Mouse (Mus musculus): ENCODE measurements around the gene Cops4. TPM values are rescaled to one million over a fixed set of nuclear protein-coding genes. Genes with fewer than 3 reads are reported as not detected.

Gene Cops4
- polyA plus RNA-seq, 1 experiment from 2014 or later = 198 TPM

DNA sequence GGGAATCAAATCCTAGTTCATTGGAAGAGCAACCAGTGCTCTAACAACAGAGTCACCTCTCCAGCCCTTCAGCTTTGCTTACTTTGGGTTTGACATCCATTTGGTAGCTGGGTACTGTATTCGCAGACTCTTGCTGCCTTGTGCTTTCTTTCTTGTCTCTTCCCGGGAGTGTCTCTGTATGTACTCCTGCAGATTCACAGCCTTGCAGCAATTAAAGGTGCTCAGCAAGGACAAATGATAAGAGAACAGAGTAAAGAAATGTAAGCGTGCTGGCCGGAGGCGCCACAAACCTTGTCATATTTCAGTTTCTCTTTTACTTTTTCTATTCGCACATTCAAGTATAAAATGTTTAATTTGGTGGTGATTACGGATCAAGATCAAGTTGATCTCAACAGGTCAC, 69.0 kb downstream of the Cops4 start:
- H3K4me3 ChIP-seq (replicated peaks) = no peak overlapping the region
- H3K4me1 ChIP-seq = no peaks in the 10 kb centered on the region
- WGBS = 93% methylated on average over 7 of the region's 7 CpGs
- H3K4me2 ChIP-seq = no peak overlapping the region
- no peak for ATAC-seq (ENCODE audit: low FRiP score)
- no peaks in the 10 kb centered on the region for H3K9me3 ChIP-seq
- H3K36me3 ChIP-seq (replicated peaks) = no peaks in the 10 kb centered on the region
- no peaks in the 10 kb centered on the region for H3K27me3 ChIP-seq
- no peak overlapping the region for H3K27ac ChIP-seq
- H3K9ac ChIP-seq = no peak overlapping the region

DNA sequence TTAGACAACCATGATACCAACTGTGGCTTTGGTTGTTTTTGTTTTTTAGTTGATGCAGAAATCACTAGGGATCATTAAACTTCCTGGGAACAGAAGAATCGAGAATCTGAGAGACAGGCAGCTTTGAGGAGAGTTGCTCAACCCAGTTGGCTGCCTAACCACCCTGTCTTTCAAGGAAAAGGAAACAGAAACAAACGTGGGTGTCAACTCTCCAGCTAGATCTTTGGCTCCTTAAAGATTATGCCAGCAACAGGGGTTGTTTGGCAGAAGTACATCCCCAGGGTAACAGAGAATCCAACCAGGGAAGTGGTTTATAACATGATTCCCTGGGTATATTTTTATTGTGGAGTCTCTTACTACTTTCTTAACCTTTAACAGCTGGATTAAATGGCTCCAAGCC, 69.5 kb downstream of the Cops4 start:
- Histone ChIP-seq H3K27ac (no peak overlapping the region), H3K4me3 (replicated peaks) (no peak overlapping the region), H3K27me3 (no peaks in the 10 kb centered on the region), H3K4me2 (no peak overlapping the region), H3K36me3 (replicated peaks) (no peaks in the 10 kb centered on the region), H3K9ac (no peak overlapping the region), H3K9me3 (no peaks in the 10 kb centered on the region), H3K4me1 (no peaks in the 10 kb centered on the region)
- ATAC-seq (ENCODE audit: low FRiP score) = no peak
- 59% methylated on average over 2 of the region's 2 CpGs for WGBS

DNA sequence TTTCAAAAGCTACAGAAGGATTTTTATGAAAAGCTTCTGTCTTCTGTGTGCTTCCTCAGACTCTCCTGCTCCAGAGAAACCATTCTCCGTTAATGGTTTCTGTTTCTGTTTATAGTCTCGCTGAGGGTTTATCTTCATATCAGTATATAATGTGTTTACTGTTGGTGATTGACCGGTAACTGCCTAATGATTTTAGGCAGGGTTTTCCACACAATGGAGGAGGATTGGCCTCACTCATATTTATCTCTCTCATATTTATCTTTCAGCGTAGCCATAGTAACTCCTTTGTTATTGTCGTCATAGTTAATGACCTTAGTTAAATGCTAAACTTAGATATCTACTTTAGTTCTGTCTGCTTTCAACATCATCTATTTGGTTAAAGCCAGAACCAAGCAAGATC, 72.4 kb downstream of the Cops4 start:
- Histone ChIP-seq H3K9me3 (no peaks in the 10 kb centered on the region), H3K27me3 (no peaks in the 10 kb centered on the region), H3K9ac (no peak overlapping the region), H3K27ac (no peak overlapping the region), H3K4me2 (no peak overlapping the region), H3K36me3 (replicated peaks) (no peaks in the 10 kb centered on the region), H3K4me1 (no peaks in the 10 kb centered on the region), H3K4me3 (replicated peaks) (no peak overlapping the region)
- 94% methylated on average over 5 of the region's 5 CpGs for WGBS
- ATAC-seq (ENCODE audit: low FRiP score) = no peak

DNA sequence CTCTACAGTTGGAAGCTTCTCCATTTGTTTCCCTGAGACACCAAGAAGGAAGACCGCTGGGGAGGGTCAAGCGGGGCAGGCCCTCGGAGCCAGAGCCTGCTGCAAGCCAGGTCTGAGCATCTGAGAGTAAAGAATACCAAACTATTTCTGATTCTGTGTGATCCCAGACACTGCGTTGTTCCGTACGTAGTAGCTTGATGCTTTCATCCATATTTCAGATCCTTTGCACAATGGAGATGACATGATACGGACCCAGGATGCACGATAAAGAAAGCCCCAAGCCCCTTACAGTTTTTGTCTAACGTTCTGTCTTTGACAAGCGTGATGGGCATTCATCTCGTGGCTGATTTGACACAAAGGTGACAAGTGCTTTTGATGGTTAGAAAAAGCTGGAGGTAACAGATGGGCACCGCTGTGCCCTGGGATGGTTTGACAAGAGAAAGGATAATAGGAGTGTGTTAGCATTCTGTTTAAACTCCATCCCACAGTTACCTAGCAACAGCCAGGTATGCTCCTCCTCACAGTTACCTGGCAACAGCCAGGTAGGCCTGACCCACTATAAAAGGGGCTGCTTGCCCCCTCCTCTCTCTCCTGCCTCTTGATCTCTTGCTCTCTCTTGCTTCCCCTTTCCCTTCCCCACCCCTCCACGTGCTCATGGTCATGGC, 76.8 kb downstream of the Cops4 start:
- no peaks in the 10 kb centered on the region for H3K4me1 ChIP-seq
- no peaks in the 10 kb centered on the region for H3K36me3 ChIP-seq (replicated peaks)
- no peaks in the 10 kb centered on the region for H3K27me3 ChIP-seq
- no peak overlapping the region for H3K27ac ChIP-seq
- no peak overlapping the region for H3K4me2 ChIP-seq
- no peak overlapping the region for H3K9ac ChIP-seq
- H3K4me3 ChIP-seq (replicated peaks) = no peak overlapping the region
- WGBS = 86% methylated on average over 13 of the region's 13 CpGs
- ATAC-seq (ENCODE audit: low FRiP score) = no peak
- no peaks in the 10 kb centered on the region for H3K9me3 ChIP-seq

DNA sequence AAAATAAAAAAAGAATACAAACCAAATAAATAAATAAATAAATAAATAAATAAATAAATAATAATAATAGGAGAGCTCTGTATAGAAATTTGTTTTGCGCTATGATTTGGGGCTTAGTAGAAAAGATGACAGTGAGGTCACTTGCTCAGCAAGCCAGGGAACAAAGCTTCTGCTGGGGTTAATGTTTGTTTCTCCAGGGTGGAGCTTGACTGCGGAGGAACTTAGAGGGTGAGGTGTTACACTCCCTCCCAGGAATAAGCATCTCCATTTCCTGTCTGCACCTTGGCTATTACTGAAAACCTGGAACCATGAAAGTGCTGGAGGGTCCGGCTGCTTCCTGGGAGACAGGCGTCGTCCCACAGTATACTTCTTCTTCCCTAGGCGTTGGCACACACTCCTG, 77.9 kb downstream of the Cops4 start:
- WGBS = 85% methylated on average over 6 of the region's 6 CpGs
- no peaks in the 10 kb centered on the region for H3K4me1 ChIP-seq
- H3K4me3 ChIP-seq (replicated peaks) = no peak overlapping the region
- H3K36me3 ChIP-seq (replicated peaks) = no peaks in the 10 kb centered on the region
- no peak for ATAC-seq (ENCODE audit: low FRiP score)
- H3K9ac ChIP-seq = no peak overlapping the region
- H3K27ac ChIP-seq = no peak overlapping the region
- H3K27me3 ChIP-seq = no peaks in the 10 kb centered on the region
- no peak overlapping the region for H3K4me2 ChIP-seq
- H3K9me3 ChIP-seq = no peaks in the 10 kb centered on the region

Small RNA genes within 50 kb of the gene (microRNA-seq; reads per million reads assigned to microRNA genes)
- not detected for gene Gm23222

Other genes with a start within 250 kb of the Cops4 start
- 96.3 and 108 TPM in 2 replicates for gene Sec31a, start 102.1 kb upstream of the Cops4 start, polyA plus RNA-seq (2016; fragmentation: Nextera tagmentation; extraction: Ambion mirVana)
- 17.6 and 18.3 TPM in 2 replicates for gene Lin54, start 17.7 kb upstream of the Cops4 start, polyA plus RNA-seq (2016; fragmentation: Nextera tagmentation; extraction: Ambion mirVana)
- gene Plac8, start 53.9 kb downstream of the Cops4 start, polyA plus RNA-seq (2016; fragmentation: Nextera tagmentation; extraction: Ambion mirVana) = 0.56 and 0.63 TPM in 2 replicates
- gene Coq2, start 156.8 kb downstream of the Cops4 start, polyA plus RNA-seq (2016; fragmentation: Nextera tagmentation; extraction: Ambion mirVana) = 42.3 and 47.3 TPM in 2 replicates
- 0.54 and 0.82 TPM in 2 replicates for gene Hpse, start 201.4 kb downstream of the Cops4 start, polyA plus RNA-seq (2016; fragmentation: Nextera tagmentation; extraction: Ambion mirVana)

All from forebrain, embryonic 12.5 days (tissue).